Mouse (Mus musculus): ENCODE data around the gene Sergef.
A peak's percentile ranks its signal among the peaks of the same experiment; 100 is the strongest.

The Sergef gene

GRCm38 (mm10) chr7:46501458-46501857, 138.1 kb downstream of the Sergef start:
- no peak for ATAC-seq (ENCODE audit: low TSS enrichment)

GRCm38 (mm10) chr7:46499561-46499960, 140.0 kb downstream of the Sergef start:
- ATAC-seq (ENCODE audit: low TSS enrichment), result no peak

GRCm38 (mm10) chr7:46492134-46492678, 147.4 kb downstream of the Sergef start:
- ATAC-seq (ENCODE audit: low TSS enrichment), result peak; percentile 41; the same call in 1 of the 2 replicates

GRCm38 (mm10) chr7:46487354-46487753, 152.3 kb downstream of the Sergef start:
- ATAC-seq (ENCODE audit: low TSS enrichment), result no peak

GRCm38 (mm10) chr7:46486761-46487160, 152.8 kb downstream of the Sergef start:
- ATAC-seq (ENCODE audit: low TSS enrichment), result no peak

GRCm38 (mm10) chr7:46484223-46484622, 155.4 kb downstream of the Sergef start:
- no peak for ATAC-seq (ENCODE audit: low TSS enrichment)

- no peak for ATAC-seq (ENCODE audit: low TSS enrichment)
Measured at GRCm38 (mm10) chr7:46483050-46483449, 156.6 kb downstream of the Sergef start.

GRCm38 (mm10) chr7:46482099-46482531, 157.5 kb downstream of the Sergef start:
- no peak for ATAC-seq (ENCODE audit: low TSS enrichment)

- ATAC-seq (ENCODE audit: low TSS enrichment), result peak; percentile 83; the same call in 1 of the 2 replicates
Measured at GRCm38 (mm10) chr7:46479793-46480192, 159.8 kb downstream of the Sergef start.

- no peak for ATAC-seq (ENCODE audit: low TSS enrichment)
Measured at GRCm38 (mm10) chr7:46477456-46477855, 162.2 kb downstream of the Sergef start.

GRCm38 (mm10) chr7:46475464-46475863, 164.1 kb downstream of the Sergef start:
- no peak for ATAC-seq (ENCODE audit: low TSS enrichment)

GRCm38 (mm10) chr7:46473141-46473540, 166.5 kb downstream of the Sergef start:
- no peak for ATAC-seq (ENCODE audit: low TSS enrichment)

GRCm38 (mm10) chr7:46471054-46471737, 168.4 kb downstream of the Sergef start:
- no peak for ATAC-seq (ENCODE audit: low TSS enrichment)

- no peak for ATAC-seq (ENCODE audit: low TSS enrichment)
Measured at GRCm38 (mm10) chr7:46469542-46469941, 170.1 kb downstream of the Sergef start.

- peak; percentile 66 for ATAC-seq (ENCODE audit: low TSS enrichment)
Measured at GRCm38 (mm10) chr7:46466422-46466981, 173.1 kb downstream of the Sergef start.

GRCm38 (mm10) chr7:46463136-46463535, 176.5 kb downstream of the Sergef start:
- no peak; the same call in 1 of the 2 replicates for ATAC-seq (ENCODE audit: low TSS enrichment)

GRCm38 (mm10) chr7:46462287-46462686, 177.3 kb downstream of the Sergef start:
- ATAC-seq (ENCODE audit: low TSS enrichment), result peak; percentile 68; the same call in 1 of the 2 replicates

- ATAC-seq (ENCODE audit: low TSS enrichment), result no peak
Measured at GRCm38 (mm10) chr7:46459605-46460245, 179.9 kb downstream of the Sergef start.

- no peak for ATAC-seq (ENCODE audit: low TSS enrichment)
Measured at GRCm38 (mm10) chr7:46459200-46459599, 180.4 kb downstream of the Sergef start.

- no peak for ATAC-seq (ENCODE audit: low TSS enrichment)
Measured at GRCm38 (mm10) chr7:46457889-46458288, 181.7 kb downstream of the Sergef start.

GRCm38 (mm10) chr7:46453930-46454679, 185.5 kb downstream of the Sergef start:
- peak; percentile 42 for ATAC-seq (ENCODE audit: low TSS enrichment)
